Mouse (Mus musculus) mouse trophoblast stem cell (cell line): Measurements from ENCODE around the gene Kank4.
"Not testable (repeated sequence)": the region's sequence is repeated elsewhere in the genome, so short reads cannot be mapped to it uniquely, and the experiment has no call there.

Experiments used
- in situ Hi-C, 2 experiments: fragments of 300-500 bp; cut with MseI, MboI; formaldehyde crosslinking; loops; 2 replicates in 1 of 2; 3 replicates in 1 of 2; pipeline ENCODE4 v1.15.1; 2025

Gene Kank4

DNA sequence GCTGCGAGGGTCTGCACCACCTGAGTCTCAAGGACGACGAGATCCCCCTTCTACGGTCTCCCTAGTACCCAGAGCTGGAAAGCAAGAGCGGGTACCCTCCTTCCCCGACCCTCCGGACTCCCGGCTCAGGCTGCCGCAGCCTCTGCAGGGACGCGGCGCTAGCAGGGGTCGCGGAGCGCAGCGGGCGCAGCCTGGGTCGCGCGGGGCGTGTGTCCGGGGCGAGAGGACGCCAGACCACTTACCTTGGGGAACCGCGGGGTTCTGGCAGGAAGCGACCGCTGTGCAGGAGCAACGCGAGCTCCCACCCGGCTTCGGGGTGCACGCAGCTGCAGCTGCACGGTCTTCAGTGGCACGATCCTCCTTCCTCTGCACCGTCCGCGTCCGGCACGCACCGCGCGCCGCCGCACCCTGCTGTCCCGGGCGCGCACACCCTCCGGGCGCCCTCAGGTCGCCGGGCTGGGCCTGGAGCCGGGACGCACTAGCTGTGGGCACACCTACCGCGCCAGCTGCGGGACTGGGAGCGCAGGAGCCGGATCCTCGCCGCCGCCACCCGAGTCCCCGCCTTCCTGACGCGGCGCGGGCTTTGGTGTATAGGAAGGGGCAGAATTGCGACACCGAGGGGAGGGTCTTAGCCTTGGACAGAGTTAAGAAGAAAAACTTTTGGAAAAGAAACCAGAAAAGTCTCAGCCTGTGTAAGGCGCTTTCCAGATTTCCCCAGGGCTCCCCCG lies at the start of gene Kank4:
Gene Kank4, minus strand, starts transcription at position 354 of the 728 bp plus-strand sequence.
- in situ Hi-C loops: no loop called here

DNA sequence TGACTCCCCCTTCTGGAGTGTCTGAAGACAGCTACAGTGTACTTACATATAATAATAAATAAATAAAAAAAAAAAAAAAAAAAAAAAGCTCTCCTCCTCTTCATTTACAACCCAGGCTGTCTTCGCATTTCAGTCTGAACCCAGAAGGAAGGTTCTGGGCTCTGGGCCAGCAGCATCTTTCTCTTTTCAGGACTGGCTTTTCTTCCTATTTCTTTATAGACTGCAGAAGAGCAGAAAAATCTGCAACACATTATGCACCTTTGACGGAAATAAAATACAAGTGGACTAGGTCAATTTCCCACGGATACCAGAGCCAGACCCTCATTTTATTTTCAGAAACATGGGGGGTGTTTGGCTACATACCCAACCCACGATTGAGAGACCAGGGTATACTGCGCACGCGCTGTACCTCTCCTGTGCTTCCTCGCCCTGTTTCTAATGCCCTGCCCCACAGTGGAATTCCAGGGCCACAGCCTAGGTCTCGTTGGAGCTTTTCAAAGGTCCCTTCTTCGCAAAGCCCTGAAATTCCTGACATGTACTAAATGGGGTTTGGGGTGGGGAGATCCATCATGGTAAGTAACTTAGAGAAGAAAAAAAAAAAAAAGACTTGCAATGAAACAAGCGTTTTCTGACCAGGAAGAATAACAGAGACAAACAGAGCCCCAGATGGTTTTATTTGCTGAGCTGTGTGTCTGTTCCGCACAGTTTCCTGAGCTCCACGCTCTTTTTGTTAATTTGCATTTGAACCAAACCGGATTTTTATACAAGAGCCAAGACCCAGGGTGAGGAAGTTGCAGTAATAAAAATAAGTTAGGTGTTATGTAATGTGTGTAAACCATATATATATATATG lies 48.3 kb upstream of the Kank4 start:
- in situ Hi-C loops: no loop called here

- in situ Hi-C loops: no loop called here
Observed at GRCm38 (mm10) chr4:98864546-98864945, 47.2 kb upstream of the Kank4 start.

GRCm38 (mm10) chr4:98864094-98864493 lies 46.8 kb upstream of the Kank4 start:
- in situ Hi-C loops: no loop called here

DNA sequence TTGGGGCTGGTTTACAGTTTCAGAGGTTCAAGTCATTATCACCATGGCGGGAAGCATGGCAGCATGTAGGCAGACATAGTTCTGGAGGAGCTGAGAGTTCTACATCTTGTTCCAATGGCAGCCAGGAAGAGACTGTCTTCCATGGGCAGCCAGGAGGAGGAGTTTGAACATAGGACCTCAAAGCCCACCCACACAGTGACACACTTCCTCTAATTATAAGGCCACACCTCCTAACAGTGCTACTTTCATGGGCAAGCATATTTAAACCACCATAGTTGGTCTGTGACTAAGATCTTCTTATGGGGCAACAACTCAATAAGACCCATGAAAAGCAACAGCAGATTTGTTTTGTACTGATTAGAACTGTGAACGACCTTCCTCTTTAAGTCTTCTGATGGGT lies 46.1 kb upstream of the Kank4 start:
- in situ Hi-C loops: no loop called here

DNA sequence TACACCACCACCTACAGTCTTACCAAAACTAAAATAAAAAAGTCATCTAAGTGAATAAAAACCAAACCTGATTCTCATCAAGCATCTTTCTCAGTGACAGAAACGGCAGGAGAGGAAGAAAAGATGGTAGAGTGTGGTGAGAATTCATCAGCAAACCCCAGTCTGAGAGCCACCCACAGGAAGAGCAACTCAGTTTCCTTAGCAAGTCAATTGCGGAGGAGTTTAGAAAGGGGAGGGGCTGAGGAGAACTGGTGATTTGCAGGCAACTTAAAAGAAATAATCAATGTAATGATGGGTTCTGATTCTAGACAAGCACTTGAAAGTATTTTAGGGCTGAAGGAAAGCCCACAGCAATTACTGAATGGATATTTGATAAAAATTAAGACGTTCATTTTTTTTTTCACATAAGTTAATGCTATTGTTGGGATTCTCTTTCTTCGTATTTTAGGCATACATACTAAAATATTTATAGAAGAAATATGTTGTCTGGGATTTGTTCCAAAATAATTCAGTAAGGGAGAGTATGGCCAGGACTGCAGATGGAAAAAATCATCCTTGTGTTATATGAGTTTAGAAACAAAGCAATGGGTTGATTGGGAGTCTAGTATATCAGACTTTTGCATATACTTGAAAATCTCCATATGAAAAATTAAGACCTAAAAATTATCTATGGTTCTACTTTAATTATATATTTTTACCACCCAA lies 41.0 kb upstream of the Kank4 start:
- in situ Hi-C loops: no loop called here

DNA sequence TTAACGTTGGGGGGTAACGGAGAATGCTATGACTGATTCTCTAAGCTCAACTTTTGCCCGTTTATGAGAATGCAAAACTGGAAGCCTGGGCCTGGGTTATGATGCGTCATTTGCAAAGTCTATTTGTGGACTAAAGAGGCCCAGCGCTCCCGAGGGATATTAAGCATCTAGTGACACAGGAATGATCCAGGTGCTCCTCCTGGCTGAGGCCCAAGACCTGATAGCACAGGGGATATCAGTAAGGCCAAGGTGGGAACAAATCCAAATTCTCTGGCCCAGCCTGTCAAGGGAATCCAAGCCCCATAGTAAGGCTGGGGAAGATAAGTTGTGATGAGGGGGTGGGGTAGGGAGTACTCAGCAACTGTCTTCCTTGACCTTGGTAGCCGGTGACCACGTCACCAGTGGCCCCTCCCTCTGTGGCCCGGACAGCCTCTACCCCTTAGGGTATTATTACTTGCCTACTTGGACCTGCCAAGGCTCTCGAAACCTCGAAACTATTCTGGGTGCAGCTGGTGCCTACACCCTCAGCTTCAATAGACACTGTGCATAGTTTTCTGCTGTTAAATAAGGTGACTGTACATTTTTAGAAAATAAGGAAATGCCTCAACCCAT lies 39.8 kb upstream of the Kank4 start:
- in situ Hi-C loops: no loop called here

GRCm38 (mm10) chr4:98853926-98854325 lies 36.6 kb upstream of the Kank4 start:
- in situ Hi-C loops: no loop called here

DNA sequence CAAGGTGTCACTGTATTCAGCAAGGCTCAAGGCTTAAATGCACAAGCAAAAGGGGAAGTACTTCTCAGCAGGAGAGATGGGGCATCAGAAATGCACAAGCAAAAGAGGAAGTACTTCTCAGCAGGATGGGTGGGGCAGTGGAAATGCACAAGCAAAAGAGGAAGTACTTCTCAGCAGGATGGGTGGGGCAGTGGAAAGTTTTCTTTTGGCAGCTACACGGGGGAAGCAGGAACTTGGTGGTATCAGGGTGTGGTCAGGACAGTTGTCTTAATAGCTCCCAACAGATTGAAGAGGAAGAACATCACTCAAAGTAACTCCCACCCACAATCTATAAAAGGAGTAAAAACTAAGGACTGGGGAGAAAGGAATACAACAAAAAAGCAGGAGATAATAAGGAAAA lies 33.1 kb upstream of the Kank4 start:
- in situ Hi-C loops: not testable (repeated sequence)

DNA sequence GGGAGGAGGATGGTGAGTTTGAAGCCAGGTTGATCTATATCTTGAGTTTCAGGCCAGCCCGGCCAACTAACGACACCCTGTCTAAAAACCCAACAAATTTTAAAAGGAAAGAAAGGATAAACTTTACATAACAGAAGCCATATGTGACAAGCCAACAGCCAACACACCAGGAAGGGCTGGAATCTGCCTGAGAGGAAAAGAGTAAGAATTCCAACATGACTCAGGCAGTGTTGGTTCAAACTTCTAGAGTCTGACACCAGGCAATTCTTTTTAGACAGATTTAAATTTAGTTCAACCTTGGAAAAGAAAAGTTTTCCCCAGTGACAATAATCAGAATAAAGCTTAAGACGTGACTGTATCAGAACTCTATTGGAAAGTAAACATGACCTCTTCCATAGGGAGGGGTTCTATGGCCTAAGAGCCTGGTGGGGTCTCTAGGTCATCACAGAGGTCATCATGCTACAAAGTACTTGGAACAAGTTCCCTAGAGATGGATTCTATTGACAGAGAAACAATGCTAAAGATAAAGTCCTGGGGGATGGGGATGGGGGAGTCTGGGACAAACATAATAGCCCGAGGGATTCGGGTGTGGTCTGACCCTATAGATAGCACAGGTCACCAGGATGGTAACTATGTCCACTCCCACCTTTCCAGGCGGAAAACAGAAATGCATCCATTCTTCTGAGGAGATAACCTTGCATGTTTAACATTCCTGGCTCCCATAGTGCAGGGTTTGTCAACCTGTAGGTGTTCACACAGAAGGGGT lies 30.0 kb upstream of the Kank4 start:
- in situ Hi-C loops: no loop called here

DNA sequence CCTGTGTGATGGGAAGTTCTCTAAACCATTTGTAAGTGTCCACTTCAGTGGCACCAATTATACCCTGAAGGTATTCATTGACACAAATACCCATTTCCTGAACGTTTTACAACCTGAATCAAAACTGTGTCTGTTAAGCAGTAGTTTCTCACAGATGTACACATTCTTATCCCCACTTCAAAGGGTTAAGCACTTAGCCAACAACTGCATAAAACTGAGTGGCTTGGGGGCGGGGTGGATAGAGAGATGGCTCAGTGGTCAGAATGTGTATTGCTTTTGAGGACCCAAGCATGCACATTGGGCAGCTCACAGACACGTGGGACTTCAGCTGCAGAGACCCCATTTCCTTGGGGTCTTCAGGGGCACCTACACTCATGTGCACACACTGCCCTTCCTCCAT lies 29.1 kb upstream of the Kank4 start:
- in situ Hi-C loops: no loop called here

- in situ Hi-C loops: no loop called here
Observed at GRCm38 (mm10) chr4:98845687-98846125, 28.4 kb upstream of the Kank4 start.

GRCm38 (mm10) chr4:98845201-98845600 lies 27.9 kb upstream of the Kank4 start:
- in situ Hi-C loops: no loop called here

DNA sequence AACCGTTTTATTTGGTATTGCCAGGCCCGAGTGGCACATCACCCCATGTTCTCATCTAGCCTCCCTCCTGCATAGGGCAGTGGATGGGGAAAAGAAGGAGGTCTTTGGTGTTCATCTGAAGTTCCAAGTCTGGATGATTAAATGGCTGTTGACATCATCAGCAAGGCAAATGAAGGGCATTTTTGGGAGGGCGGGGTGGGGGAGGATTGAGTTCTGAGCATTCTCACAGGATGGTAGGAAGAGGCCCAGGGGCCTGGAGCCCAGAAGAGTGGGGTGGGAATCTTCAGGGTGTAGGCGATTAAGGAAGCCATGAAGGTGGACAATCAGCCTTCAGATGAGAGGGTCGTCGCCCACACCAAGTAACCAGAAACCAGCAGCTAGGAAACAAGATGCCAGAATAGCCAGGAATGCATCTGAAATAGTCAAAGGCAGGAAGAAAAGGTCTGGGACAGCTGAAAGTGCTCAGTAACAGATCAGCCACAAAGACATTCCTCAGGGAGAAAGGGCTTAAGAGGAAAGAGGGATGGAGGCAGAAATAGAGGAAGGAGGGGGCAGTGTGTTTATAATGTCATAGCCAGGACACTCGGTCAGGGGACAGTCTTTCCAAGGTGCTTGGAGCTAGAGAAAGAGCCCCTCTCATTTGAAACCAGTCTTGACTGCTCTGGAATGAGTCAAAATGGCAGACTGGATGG lies 26.7 kb upstream of the Kank4 start:
- in situ Hi-C loops: no loop called here

DNA sequence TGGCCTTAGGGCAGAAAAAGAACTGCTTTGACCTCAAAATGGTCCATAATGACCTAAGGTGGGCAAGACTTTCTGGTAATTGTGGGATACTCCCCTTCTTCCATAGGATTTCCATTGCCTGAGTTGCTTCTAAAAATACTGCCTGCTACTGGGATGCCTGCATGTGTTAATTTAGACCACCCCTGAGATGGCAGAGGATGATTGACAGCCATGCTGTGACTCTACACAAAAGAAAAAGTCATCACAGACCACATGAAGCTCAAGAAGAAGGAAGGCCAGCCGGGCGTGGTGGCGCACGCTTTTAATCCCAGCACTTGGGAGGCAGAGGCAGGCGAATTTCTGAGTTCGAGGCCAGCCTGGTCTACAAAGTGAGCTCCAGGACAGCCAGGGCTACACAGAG lies 23.9 kb upstream of the Kank4 start:
- in situ Hi-C loops: not testable (repeated sequence)

- in situ Hi-C loops: no loop called here
Observed at GRCm38 (mm10) chr4:98840526-98840925, 23.2 kb upstream of the Kank4 start.

DNA sequence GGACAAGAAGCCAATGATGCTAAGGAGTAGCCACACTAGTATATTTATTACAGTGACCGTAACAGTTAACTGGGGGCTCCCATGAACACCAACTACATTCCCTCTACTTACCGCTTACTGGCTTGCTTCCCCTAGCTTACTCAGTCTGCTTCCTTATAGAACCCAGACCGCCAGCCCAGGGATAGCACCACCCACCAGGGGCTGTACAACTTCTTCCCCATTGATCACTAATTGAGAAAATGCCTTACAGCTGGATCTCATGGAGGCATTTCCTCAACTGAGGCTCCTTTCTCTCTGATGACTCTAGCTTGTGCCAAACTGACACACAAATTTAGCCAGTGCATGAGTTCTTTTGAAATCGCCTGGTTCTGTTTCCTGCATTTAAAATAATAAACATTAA lies 21.6 kb upstream of the Kank4 start:
- in situ Hi-C loops: no loop called here

- in situ Hi-C loops: no loop called here
Observed at GRCm38 (mm10) chr4:98837715-98838505, 20.6 kb upstream of the Kank4 start.

DNA sequence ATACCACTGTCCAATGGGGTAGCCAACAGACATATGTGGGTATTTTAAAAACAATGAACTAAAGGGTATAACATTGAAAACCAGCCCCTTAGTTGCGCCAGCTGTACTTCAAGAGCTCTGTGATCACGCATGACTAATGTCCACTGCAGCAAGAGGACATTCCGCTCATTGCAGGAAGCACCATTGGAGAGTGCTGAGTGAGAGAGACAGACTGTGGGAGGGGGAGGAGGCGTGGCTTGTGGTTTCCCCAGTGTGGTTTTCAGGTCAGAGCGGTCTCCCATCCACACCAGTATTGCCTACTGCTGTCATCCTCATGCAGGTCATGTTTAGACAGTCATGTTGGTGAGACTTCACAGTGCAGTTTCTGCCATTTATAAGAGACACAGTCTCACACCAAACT lies 19.2 kb upstream of the Kank4 start:
- in situ Hi-C loops: no loop called here

DNA sequence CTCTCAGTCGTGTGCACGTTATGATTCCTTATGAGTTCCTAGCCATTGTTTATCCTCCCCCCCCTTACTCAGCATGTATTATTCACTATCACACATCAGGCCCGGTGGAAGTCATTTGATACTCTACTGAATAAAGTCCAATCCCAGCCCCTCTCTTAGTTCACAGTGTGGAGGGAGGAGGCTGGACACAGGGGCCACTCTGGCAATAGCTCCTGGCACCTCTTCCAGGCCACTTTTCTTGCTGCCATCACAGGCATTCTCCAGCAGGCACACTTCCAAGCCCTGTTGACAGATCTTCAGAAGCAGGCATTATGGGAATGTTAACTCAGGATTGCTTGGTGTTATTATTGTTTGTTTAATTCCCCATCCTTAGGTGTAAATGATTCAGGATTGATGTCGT lies 17.4 kb upstream of the Kank4 start:
- in situ Hi-C loops: no loop called here
